In the genomic region with DNA sequence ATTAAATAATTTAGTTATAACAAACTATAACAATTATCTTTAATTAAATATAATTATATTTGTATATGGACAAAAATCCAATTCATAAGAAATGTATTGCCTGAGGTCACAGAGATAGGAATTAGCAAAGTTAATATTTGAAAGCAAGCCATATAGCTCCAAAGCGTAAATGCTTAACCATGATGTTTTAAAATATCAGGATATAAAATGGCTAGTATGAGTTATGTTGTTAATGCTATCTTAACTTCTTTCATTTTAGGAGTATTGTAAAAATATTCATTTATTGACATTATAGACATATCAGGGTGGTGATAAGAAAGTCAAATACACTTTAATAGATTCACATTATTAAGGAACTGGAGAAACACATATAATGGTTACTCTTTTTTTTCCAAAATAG, we compare ENCODE assay signal across 20 mouse cellular contexts. TPM values are rescaled to one million over a fixed set of nuclear protein-coding genes. Genes with fewer than 3 reads are reported as not detected.
DNase-seq lines count a peak whose midpoint lies in the region; ATAC-seq and TF ChIP-seq lines count a peak whose summit lies in the region.
"Had no signal": no experiment of that assay in that cellular context is flagged by ENCODE, and none has a peak within 500 bp of the region (broad histone marks: within the 10 kb centered on the region; RNA-seq: fewer than 3 reads in every experiment).

No protein-coding gene starts in this region.

- no peak for TF ChIP-seq CTCF in intestine, postnatal 0 days (IDR thresholded peaks at IDR 0.05; ENCODE audit: low read depth)

- H3K27me3 ChIP-seq in intestine, embryonic 15.5 days (replicated peaks), result no peaks in the 10 kb centered on the region
- H3K27me3 ChIP-seq in intestine, postnatal 0 days (replicated peaks; ENCODE audit: control insufficient read depth, insufficient read depth, low read length), result no peaks in the 10 kb centered on the region
- H3K27me3 ChIP-seq in intestine, embryonic 16.5 days (replicated peaks; ENCODE audit: control insufficient read depth, insufficient read depth, low read length), result no peaks in the 10 kb centered on the region
- H3K27me3 ChIP-seq: CH12.LX, Patski had no signal

- no peak overlapping the region for H3K9ac ChIP-seq in intestine, embryonic 15.5 days
- no peak overlapping the region for H3K9ac ChIP-seq in intestine, postnatal 0 days (ENCODE audit: low read depth, low read length)
- H3K9ac ChIP-seq in intestine, embryonic 16.5 days (ENCODE audit: low read depth, low read length), result no peak overlapping the region

- H3K36me3 ChIP-seq in intestine, embryonic 15.5 days, result no peaks in the 10 kb centered on the region
- H3K36me3 ChIP-seq in intestine, postnatal 0 days (ENCODE audit: control insufficient read depth, insufficient read depth), result no peaks in the 10 kb centered on the region
- no peaks in the 10 kb centered on the region for H3K36me3 ChIP-seq in intestine, embryonic 16.5 days (ENCODE audit: control insufficient read depth, insufficient read depth, low read length)
- H3K36me3 ChIP-seq: G1E had no signal

- ATAC-seq in intestine, embryonic 15.5 days, result peak; percentile 62
- ATAC-seq in intestine, postnatal 0 days, result no peak
- peak; percentile 53 for ATAC-seq in intestine, embryonic 16.5 days
- ATAC-seq: activated CD4-positive, CD25-positive, alpha-beta regulatory T cell, adult 4 months; CD4-positive, CD25-positive, alpha-beta regulatory T cell, adult 4 months; Patski had no signal

- DNase-seq in lung, postnatal 14 days, result no peak
- DNase-seq: adrenal gland, adult 2 months; adrenal gland, adult 8-10 months; adrenal gland, postnatal 10 days; adrenal gland, postnatal 14 days; adrenal gland, postnatal 25 days; adrenal gland, postnatal 36 days; B cell, adult 2 months; cerebellum, adult 11 months; cerebellum, adult 11-12 months; cerebellum, adult 18-20 months had no signal

- no peak overlapping the region for H3K27ac ChIP-seq in intestine, embryonic 15.5 days
- H3K27ac ChIP-seq in intestine, postnatal 0 days (ENCODE audit: low read depth, low read length), result no peak overlapping the region
- H3K27ac ChIP-seq in intestine, embryonic 16.5 days (ENCODE audit: low read length), result no peak overlapping the region

- H3K4me3 ChIP-seq in intestine, embryonic 15.5 days (replicated peaks), result no peak overlapping the region
- H3K4me3 ChIP-seq in intestine, postnatal 0 days (ENCODE audit: low read depth, low read length), result no peak overlapping the region
- no peak overlapping the region for H3K4me3 ChIP-seq in intestine, embryonic 16.5 days (ENCODE audit: low read length)

- no peaks in the 10 kb centered on the region for H3K9me3 ChIP-seq in intestine, embryonic 15.5 days
- no peaks in the 10 kb centered on the region for H3K9me3 ChIP-seq in intestine, postnatal 0 days (ENCODE audit: control insufficient read depth)
- H3K9me3 ChIP-seq in intestine, embryonic 16.5 days (ENCODE audit: control insufficient read depth, low read length), result no peaks in the 10 kb centered on the region
- H3K9me3 ChIP-seq: G1E had no signal

- no peak overlapping the region for H3K4me2 ChIP-seq in intestine, embryonic 15.5 days (replicated peaks)
- no peak overlapping the region for H3K4me2 ChIP-seq in intestine, postnatal 0 days (replicated peaks; ENCODE audit: low read depth)
- no peak overlapping the region for H3K4me2 ChIP-seq in intestine, embryonic 16.5 days (ENCODE audit: low read depth, low read length)

- 68% methylated on average over 1 of the region's 1 CpGs for WGBS in intestine, embryonic 15.5 days
- 43% methylated on average over 1 of the region's 1 CpGs for WGBS in intestine, postnatal 0 days
- 69% methylated on average over 1 of the region's 1 CpGs for WGBS in intestine, embryonic 16.5 days

- no peaks in the 10 kb centered on the region for H3K4me1 ChIP-seq in intestine, embryonic 15.5 days (replicated peaks)
- no peaks in the 10 kb centered on the region for H3K4me1 ChIP-seq in intestine, postnatal 0 days (replicated peaks; ENCODE audit: control insufficient read depth, insufficient read depth, low read length)
- no peaks in the 10 kb centered on the region for H3K4me1 ChIP-seq in intestine, embryonic 16.5 days (ENCODE audit: control insufficient read depth, insufficient read depth, low read length)

RNA-seq across cellular contexts. Expression of a gene that starts 10.0 kb away (rescaled TPM):
- polyA plus RNA-seq in intestine, embryonic 15.5 days (2015; fragmentation: Nextera tagmentation; extraction: Ambion mirVana), result 0.18 TPM in 1 of 2 replicates, not detected in the other
- 0.14 and 0.37 TPM in 2 replicates for polyA plus RNA-seq in intestine, postnatal 0 days (2015; fragmentation: Nextera tagmentation; extraction: Ambion mirVana)
- polyA plus RNA-seq in intestine, embryonic 16.5 days (2015; fragmentation: Nextera tagmentation; extraction: Ambion mirVana), result 0.22 TPM in 1 of 2 replicates, not detected in the other
- polyA plus RNA-seq: activated CD4-positive, CD25-positive, alpha-beta regulatory T cell, adult 4 months; adrenal gland, adult 2 months; C2C12; CD4-positive, CD25-positive, alpha-beta regulatory T cell, adult 4 months; G1E; Patski had no signal

RNA-seq across cellular contexts. Expression of a gene that starts 28.6 kb away (rescaled TPM):
- polyA plus RNA-seq in intestine, embryonic 15.5 days (2015; fragmentation: Nextera tagmentation; extraction: Ambion mirVana), result 37.5 and 45.5 TPM in 2 replicates
- polyA plus RNA-seq in intestine, postnatal 0 days (2015; fragmentation: Nextera tagmentation; extraction: Ambion mirVana), result 18.9 and 21.0 TPM in 2 replicates
- 32.9 and 34.9 TPM in 2 replicates for polyA plus RNA-seq in intestine, embryonic 16.5 days (2015; fragmentation: Nextera tagmentation; extraction: Ambion mirVana)

RNA-seq across cellular contexts. Expression of a gene that starts 52.8 kb away (rescaled TPM):
- polyA plus RNA-seq in intestine, embryonic 15.5 days (2015; fragmentation: Nextera tagmentation; extraction: Ambion mirVana), result 0.13 TPM in 1 of 2 replicates, not detected in the other
- not detected in 2 replicates for polyA plus RNA-seq in intestine, postnatal 0 days (2015; fragmentation: Nextera tagmentation; extraction: Ambion mirVana)
- not detected in 2 replicates for polyA plus RNA-seq in intestine, embryonic 16.5 days (2015; fragmentation: Nextera tagmentation; extraction: Ambion mirVana)
- polyA plus RNA-seq: adrenal gland, adult 2 months; C2C12; CD4-positive, CD25-positive, alpha-beta regulatory T cell, adult 4 months; G1E had no signal
